Mouse (Mus musculus) right cerebral cortex, adult 2 months (tissue): ENCODE measurements around the gene Dyrk4.

ENCODE experiments used
- DNase-seq, 2 experiments: peaks; one replicate each; pipeline ENCODE4 v3.0.0; 2021 to 2022; ENCODE audit warnings: low spot score in 2 of 2

The Dyrk4 gene

GRCm38 (mm10) chr6:126921111-126921881 is at the start of gene Dyrk4:
Gene Dyrk4, minus strand, starts transcription at chr6:126921839.
- DNase-seq = peak in 1 of 2 experiments; percentile 9

GRCm38 (mm10) chr6:126966241-126967026 is 44.8 kb upstream of the Dyrk4 start:
- DNase-seq = peak; percentile 14 to 26

GRCm38 (mm10) chr6:126963426-126963825 is 41.8 kb upstream of the Dyrk4 start:
- no peak for DNase-seq

- DNase-seq = no peak
These were observed 41.1 kb upstream of the Dyrk4 start for GRCm38 (mm10) chr6:126962709-126963108.

- DNase-seq = no peak
These were observed 39.9 kb upstream of the Dyrk4 start for GRCm38 (mm10) chr6:126961371-126962018.

GRCm38 (mm10) chr6:126955734-126956133 is 34.1 kb upstream of the Dyrk4 start:
- peak; percentile 83 for DNase-seq

GRCm38 (mm10) chr6:126948336-126948735 is 26.7 kb upstream of the Dyrk4 start:
- DNase-seq = no peak

GRCm38 (mm10) chr6:126940451-126940850 is 18.8 kb upstream of the Dyrk4 start:
- peak in 1 of 2 experiments; percentile 12 for DNase-seq

GRCm38 (mm10) chr6:126939487-126940171 is 18.0 kb upstream of the Dyrk4 start, which contains the start of the genes Rad51ap1 and D6Wsu163e:
Gene Rad51ap1, minus strand, starts transcription at chr6:126939587.
Gene D6Wsu163e, plus strand, starts transcription at chr6:126939962.
- DNase-seq = peak; percentile 96

GRCm38 (mm10) chr6:126938853-126939486 is 17.3 kb upstream of the Dyrk4 start:
- no peak for DNase-seq

- DNase-seq = no peak
These were observed 16.4 kb upstream of the Dyrk4 start for GRCm38 (mm10) chr6:126938047-126938446.

- no peak for DNase-seq
These were observed 11.3 kb upstream of the Dyrk4 start for GRCm38 (mm10) chr6:126932896-126933295.

GRCm38 (mm10) chr6:126914928-126915327 is 6.7 kb downstream of the Dyrk4 start:
- DNase-seq = no peak

- no peak for DNase-seq
These were observed 10.9 kb downstream of the Dyrk4 start for GRCm38 (mm10) chr6:126910727-126911126.

GRCm38 (mm10) chr6:126907876-126908275 is 13.8 kb downstream of the Dyrk4 start:
- no peak for DNase-seq

- no peak for DNase-seq
These were observed 14.3 kb downstream of the Dyrk4 start for GRCm38 (mm10) chr6:126907378-126907777.

GRCm38 (mm10) chr6:126877118-126877517 is 44.5 kb downstream of the Dyrk4 start:
- DNase-seq = no peak

GRCm38 (mm10) chr6:126852881-126853280 is 68.8 kb downstream of the Dyrk4 start, which contains the start of gene Akap3:
Gene Akap3, plus strand, starts transcription at chr6:126853098.
- no peak for DNase-seq

- peak; percentile 98 to 99 for DNase-seq
These were observed 72.6 kb downstream of the Dyrk4 start, which contains the start of gene Ndufa9 for GRCm38 (mm10) chr6:126848712-126849704. Gene Ndufa9, minus strand, starts transcription at chr6:126849136.

- DNase-seq = no peak
These were observed 85.0 kb downstream of the Dyrk4 start for GRCm38 (mm10) chr6:126836628-126837027.
